Mouse (Mus musculus) CH12.LX (cell line): ENCODE results near the gene Galnt12. TPM values are rescaled to one million over a fixed set of nuclear protein-coding genes. Genes with fewer than 3 reads are reported as not detected.
"Not testable (repeated sequence)": the region's sequence is repeated elsewhere in the genome, so short reads cannot be mapped to it uniquely, and the experiment has no call there.

Source experiments
- DNase-seq: peaks from one replicate; pipeline ENCODE4 v3.0.0-alpha.2; 2013; ENCODE audit errors: extremely low read depth
- H3K27ac ChIP-seq: 2 replicates; pipeline ENCODE4 v1.5.1; 2012; ENCODE audit warnings: low read depth, mild to moderate bottlenecking, control low read depth, moderate library complexity; ENCODE audit not compliant: insufficient read depth
- H3K27me3 ChIP-seq: replicated peaks from 2 replicates; pipeline ENCODE3; 2012; ENCODE audit warnings: inconsistent platforms
- H3K36me3 ChIP-seq, 2 experiments: replicated peaks in 1 of 2; 2 replicates each; pipeline versions ENCODE3 to v1.6.1; 2012; ENCODE audit warnings: inconsistent platforms in 1 of 2, low read length in 1 of 2, mild to moderate bottlenecking in 1 of 2, mixed read lengths in 1 of 2, moderate library complexity in 1 of 2; ENCODE audit not compliant: control insufficient read depth in 1 of 2, insufficient read depth in 1 of 2
- H3K4me1 ChIP-seq, 2 experiments: 2 replicates each; pipeline ENCODE4 v1.6.1; 2012; ENCODE audit warnings: inconsistent platforms in 1 of 2, moderate library complexity in 1 of 2; ENCODE audit not compliant: insufficient read depth in 2 of 2, control insufficient read depth in 1 of 2
- H3K4me2 ChIP-seq: 2 replicates; pipeline ENCODE4 v1.6.1; 2012; ENCODE audit warnings: low read depth, mild to moderate bottlenecking, control low read depth; ENCODE audit not compliant: poor library complexity, insufficient read depth, severe bottlenecking
- H3K4me3 ChIP-seq, 3 experiments: fragments of 150-350 bp in 1 of 3; sonication (generic) in 1 of 3; replicated peaks in 1 of 3; 2 replicates each; pipeline versions ENCODE3 to v1.5.1; 2011 to 2012; ENCODE audit warnings: low read depth in 2 of 3, low read length in 2 of 3, mild to moderate bottlenecking in 2 of 3, moderate library complexity in 2 of 3, control low read depth in 1 of 3, improper control_type of control experiment in 1 of 3, inconsistent platforms in 1 of 3, mixed read lengths in 1 of 3; ENCODE audit not compliant: poor library complexity in 1 of 3
- H3K79me2 ChIP-seq: replicated peaks from 2 replicates; pipeline ENCODE4 v1.6.1; 2012; ENCODE audit warnings: mild to moderate bottlenecking, moderate library complexity; ENCODE audit not compliant: control insufficient read depth, poor library complexity, insufficient read depth, severe bottlenecking; ENCODE audit errors: extremely low read depth
- H3K9ac ChIP-seq: 2 replicates; pipeline ENCODE4 v1.6.1; 2012; ENCODE audit warnings: low read depth, mild to moderate bottlenecking, control low read depth, moderate library complexity; ENCODE audit not compliant: insufficient read depth
- H3K9me3 ChIP-seq: replicated peaks from 2 replicates; pipeline ENCODE3; 2012; ENCODE audit warnings: low read length, inconsistent platforms, mixed read lengths
- CHD1 ChIP-seq: IDR thresholded peaks from 2 replicates; pipeline ENCODE4 v1.6.1; 2012; ENCODE audit warnings: low read depth, low read length, improper control_type of control experiment, inconsistent platforms
- CHD2 ChIP-seq: IDR thresholded peaks from 2 replicates; pipeline ENCODE4 v1.6.1; 2011; ENCODE audit warnings: low read length, improper control_type of control experiment
- CTCF ChIP-seq, 2 experiments: IDR thresholded peaks in 1 of 2; conservative IDR thresholded peaks in 1 of 2; 2 replicates each; pipeline ENCODE4 v1.5.1; 2011 to 2012; ENCODE audit warnings: low read depth in 2 of 2, low read length in 2 of 2, improper control_type of control experiment in 1 of 2, inconsistent platforms in 1 of 2, mild to moderate bottlenecking in 1 of 2, moderate library complexity in 1 of 2
- ELF1 ChIP-seq: IDR thresholded peaks from 2 replicates; pipeline ENCODE4 v1.6.1; 2014; ENCODE audit warnings: low read depth, mild to moderate bottlenecking, inconsistent platforms, low read length, improper control_type of control experiment
- EP300 ChIP-seq: IDR thresholded peaks from 2 replicates; pipeline ENCODE4 v1.6.1; 2011; ENCODE audit warnings: low read length, improper control_type of control experiment
- ETS1 ChIP-seq: conservative IDR thresholded peaks from 2 replicates; pipeline ENCODE4 v1.6.1; 2012; ENCODE audit warnings: low read depth, mild to moderate bottlenecking, inconsistent platforms, low read length, improper control_type of control experiment, moderate library complexity
- JUN ChIP-seq: IDR thresholded peaks from 2 replicates; pipeline ENCODE4 v1.6.1; 2011; ENCODE audit warnings: low read depth, mild to moderate bottlenecking, low read length, improper control_type of control experiment, moderate library complexity; ENCODE audit not compliant: insufficient read depth
- KAT2A ChIP-seq: IDR thresholded peaks from 2 replicates; pipeline ENCODE4 v1.6.1; 2012; ENCODE audit warnings: low read length, improper control_type of control experiment, inconsistent platforms; ENCODE audit not compliant: insufficient replicate concordance
- MAFK ChIP-seq: IDR thresholded peaks from 2 replicates; pipeline ENCODE4 v1.6.1; 2011; ENCODE audit warnings: low read length, improper control_type of control experiment; ENCODE audit not compliant: insufficient replicate concordance
- MAX ChIP-seq: IDR thresholded peaks from 2 replicates; pipeline ENCODE4 v1.6.1; 2011; ENCODE audit warnings: low read length, improper control_type of control experiment
- MYC ChIP-seq: IDR thresholded peaks from 2 replicates; pipeline ENCODE4 v1.6.1; 2011; ENCODE audit warnings: low read depth, mild to moderate bottlenecking, improper control_type of control experiment, low read length
- NELFE ChIP-seq: IDR thresholded peaks from 2 replicates; pipeline ENCODE4 v1.6.1; 2011; ENCODE audit warnings: low read depth, low read length, improper control_type of control experiment
- NRF1 ChIP-seq: IDR thresholded peaks from 2 replicates; pipeline ENCODE4 v1.6.1; 2014; ENCODE audit warnings: low read depth, mild to moderate bottlenecking, inconsistent platforms, low read length, improper control_type of control experiment, moderate library complexity
- PAX5 ChIP-seq: IDR thresholded peaks from 2 replicates; pipeline ENCODE4 v1.6.1; 2012; ENCODE audit warnings: low read length, inconsistent platforms, mixed read lengths
- POLR2A ChIP-seq: IDR thresholded peaks from 2 replicates; pipeline ENCODE4 v1.6.1; 2011; ENCODE audit warnings: low read depth, mild to moderate bottlenecking, improper control_type of control experiment, low read length
- POLR2AphosphoS2 ChIP-seq: IDR thresholded peaks from 2 replicates; pipeline ENCODE4 v1.6.1; 2011; ENCODE audit warnings: low read depth, low read length, improper control_type of control experiment
- TCF12 ChIP-seq: IDR thresholded peaks from 2 replicates; pipeline ENCODE4 v1.6.1; 2014; ENCODE audit warnings: low read depth, mild to moderate bottlenecking, inconsistent platforms, low read length, improper control_type of control experiment
- ZC3H11A ChIP-seq: IDR thresholded peaks from 2 replicates; pipeline ENCODE4 v1.6.1; 2012; ENCODE audit warnings: low read depth, mild to moderate bottlenecking, inconsistent platforms, low read length, improper control_type of control experiment
- ZMIZ1 ChIP-seq: IDR thresholded peaks from 2 replicates; pipeline ENCODE4 v1.6.1; 2012; ENCODE audit warnings: low read depth, mild to moderate bottlenecking, inconsistent platforms, low read length, improper control_type of control experiment
- ZNF384 ChIP-seq: IDR thresholded peaks from 2 replicates; pipeline ENCODE4 v1.6.1; 2012; ENCODE audit warnings: low read depth, low read length, improper control_type of control experiment, inconsistent platforms
- dilution Hi-C: fragments of 300-500 bp; cut with MboI; formaldehyde crosslinking; loops from 2 replicates; pipeline ENCODE4 v1.14.3; 2020; ENCODE audit warnings: low sequenced_read_pairs; ENCODE audit not compliant: extremely low pct_unique_long_range_greater_than_20kb, extremely low pct_ligation_motif_present
- in situ Hi-C: fragments of 300-500 bp; cut with MboI; formaldehyde crosslinking; loops from 3 replicates; pipeline ENCODE4 v1.14.3; 2019; ENCODE audit warnings: low sequenced_read_pairs, low pct_ligation_motif_present, low pct_unique_long_range_greater_than_20kb, mixed read lengths
- polyA plus RNA-seq: library from polyadenylated mRNA; unstranded; fragments of >175 nt; gene quantifications from 2 replicates; pipeline ENCODE4 v1.2.1, GENCODE M21; 2012; ENCODE audit warnings: low read depth; ENCODE audit not compliant: insufficient read length
- total RNA-seq, 2 experiments: library from RNA; depleted of rRNA; stranded (reverse); fragments of 300-350 nt in 1 of 2; fragments of >200 nt in 1 of 2; gene quantifications; 2 replicates each; pipeline ENCODE4 v1.2.3; 2012 to 2014

Galnt12 gene
- total and polyA plus RNA-seq, 3 experiments, result 15.8 to 16.4 (median 16.1) TPM

- dilution Hi-C loops, result no loop called here
- in situ Hi-C loops, result no loop called here
Observed at GRCm38 (mm10) chr4:47050642-47051381, 40.9 kb upstream of the Galnt12 start.

GRCm38 (mm10) chr4:47051905-47052304 lies 39.8 kb upstream of the Galnt12 start:
- no peak overlapping the region for H3K4me3 ChIP-seq
- H3K9ac ChIP-seq, result no peak overlapping the region
- peaks cover 48% of the 10 kb centered on the region for H3K27me3 ChIP-seq
- TF ChIP-seq ZNF384 (no peak), TCF12 (no peak), ELF1 (no peak), ZC3H11A (no peak), EP300 (no peak), JUN (no peak), MAFK (no peak), CTCF (conservative IDR thresholded peaks at IDR 0.05 in 1 of 2, IDR thresholded peaks at IDR 0.05 in 1 of 2; ENCODE audit: low read depth in 2 of 2, low read length in 2 of 2) (no peak), CHD1 (no peak), POLR2AphosphoS2 (no peak), NRF1 (no peak), NELFE (no peak), MYC (no peak)
- no peak overlapping the region for H3K4me2 ChIP-seq
- H3K27ac ChIP-seq, result no peak overlapping the region
- no peaks in the 10 kb centered on the region for H3K36me3 ChIP-seq
- peaks cover 0 to 3% of the 10 kb centered on the region in 2 experiments; a peak in 1 of 4 replicates for H3K4me1 ChIP-seq
- H3K9me3 ChIP-seq, result peaks cover 6% of the 10 kb centered on the region
- dilution Hi-C loops, result no loop called here
- H3K79me2 ChIP-seq, result no peaks in the 10 kb centered on the region
- in situ Hi-C loops, result no loop called here
- DNase-seq, result no peak

More at GRCm38 (mm10) chr4:47050642-47051381, 40.9 kb upstream of the Galnt12 start:
- Histone ChIP-seq H3K79me2 (no peaks in the 10 kb centered on the region), H3K9me3 (no peaks in the 10 kb centered on the region), H3K27ac (no peak overlapping the region), H3K9ac (no peak overlapping the region), H3K4me3 (no peak overlapping the region), H3K4me1 (peaks cover 0 to 3% of the 10 kb centered on the region in 2 experiments; a peak in 1 of 4 replicates), H3K36me3 (no peaks in the 10 kb centered on the region), H3K27me3 (peaks cover 58% of the 10 kb centered on the region), H3K4me2 (no peak overlapping the region)
- no peak for DNase-seq
- TF ChIP-seq ZC3H11A (no peak), MAFK (no peak), POLR2A (no peak), PAX5 (no peak), MAX (no peak), ETS1 (no peak), ELF1 (no peak), KAT2A (no peak), ZMIZ1 (no peak), CTCF (conservative IDR thresholded peaks at IDR 0.05 in 1 of 2, IDR thresholded peaks at IDR 0.05 in 1 of 2; ENCODE audit: low read depth in 2 of 2, low read length in 2 of 2) (no peak), CHD2 (no peak)

GRCm38 (mm10) chr4:47055170-47055569 lies 36.5 kb upstream of the Galnt12 start:
- peaks cover 36% of the 10 kb centered on the region for H3K27me3 ChIP-seq
- H3K4me3 ChIP-seq, H3K36me3 ChIP-seq, dilution Hi-C loops, H3K79me2 ChIP-seq, in situ Hi-C loops, H3K4me1 ChIP-seq, H3K27ac ChIP-seq, H3K9ac ChIP-seq, H3K9me3 ChIP-seq, H3K4me2 ChIP-seq, DNase-seq: not testable (repeated sequence)
